Mouse (Mus musculus) cortical plate, adult 2 months (tissue): Measurements from ENCODE around the gene Agbl5. TPM values are rescaled to one million over a fixed set of nuclear protein-coding genes. Genes with fewer than 3 reads are reported as not detected.

ENCODE experiments used
- H3K27ac ChIP-seq: fragments of 200-500 bp; 2 replicates; pipeline ENCODE4 v1.5.1; 2012; ENCODE audit warnings: low read length, control low read depth, inconsistent platforms; ENCODE audit not compliant: insufficient read depth
- H3K4me1 ChIP-seq: fragments of 200-500 bp; 2 replicates; pipeline ENCODE4 v1.6.1; 2011; ENCODE audit warnings: low read length; ENCODE audit not compliant: control insufficient read depth, insufficient read depth
- H3K4me3 ChIP-seq: fragments of 200-500 bp; 2 replicates; pipeline ENCODE4 v1.5.1; 2011; ENCODE audit warnings: mild to moderate bottlenecking, low read length, control low read depth; ENCODE audit not compliant: insufficient read depth
- CTCF ChIP-seq: fragments of 200-500 bp; IDR thresholded peaks from 2 replicates; pipeline ENCODE4 v1.5.1; 2011; ENCODE audit warnings: mild to moderate bottlenecking, control low read depth, low read length; ENCODE audit not compliant: insufficient read depth; ENCODE audit errors: extremely low read depth
- POLR2A ChIP-seq: fragments of 200-500 bp; IDR thresholded peaks from 2 replicates; pipeline ENCODE4 v1.6.1; 2011; ENCODE audit warnings: mild to moderate bottlenecking, low read length, control low read depth; ENCODE audit not compliant: insufficient read depth; ENCODE audit errors: extremely low read depth
- polyA plus RNA-seq: library from polyadenylated mRNA; depleted of rRNA; stranded (reverse); fragments of >200 nt; gene quantifications from 2 replicates; pipeline ENCODE4 v1.2.3, GENCODE M21; 2012

The Agbl5 gene
- polyA plus RNA-seq, 1 experiment: 15.7 TPM

- no peak overlapping the region; the same call in 1 of the 2 replicates for H3K4me3 ChIP-seq
- H3K4me1 ChIP-seq: no peaks in the 10 kb centered on the region
- no peak overlapping the region for H3K27ac ChIP-seq
- TF ChIP-seq CTCF (no peak), POLR2A (no peak)
These were observed 1.8 kb upstream of the Agbl5 start for GRCm38 (mm10) chr5:30886731-30887130.

GRCm38 (mm10) chr5:30887331-30887761 lies 1.1 kb upstream of the Agbl5 start:
- H3K4me1 ChIP-seq: no peaks in the 10 kb centered on the region
- peak overlapping the region; percentile 78 for H3K4me3 ChIP-seq
- peak overlapping the region; percentile 26; the same call in 1 of the 2 replicates for H3K27ac ChIP-seq
- TF ChIP-seq CTCF (no peak), POLR2A (no peak)

GRCm38 (mm10) chr5:30887858-30888336 lies 597 bp upstream of the Agbl5 start:
- TF ChIP-seq POLR2A (no peak), CTCF (no peak)
- Histone ChIP-seq H3K4me3 (peak overlapping the region; percentile 78), H3K4me1 (no peaks in the 10 kb centered on the region), H3K27ac (peak overlapping the region; percentile 26; the same call in 1 of the 2 replicates)

DNA sequence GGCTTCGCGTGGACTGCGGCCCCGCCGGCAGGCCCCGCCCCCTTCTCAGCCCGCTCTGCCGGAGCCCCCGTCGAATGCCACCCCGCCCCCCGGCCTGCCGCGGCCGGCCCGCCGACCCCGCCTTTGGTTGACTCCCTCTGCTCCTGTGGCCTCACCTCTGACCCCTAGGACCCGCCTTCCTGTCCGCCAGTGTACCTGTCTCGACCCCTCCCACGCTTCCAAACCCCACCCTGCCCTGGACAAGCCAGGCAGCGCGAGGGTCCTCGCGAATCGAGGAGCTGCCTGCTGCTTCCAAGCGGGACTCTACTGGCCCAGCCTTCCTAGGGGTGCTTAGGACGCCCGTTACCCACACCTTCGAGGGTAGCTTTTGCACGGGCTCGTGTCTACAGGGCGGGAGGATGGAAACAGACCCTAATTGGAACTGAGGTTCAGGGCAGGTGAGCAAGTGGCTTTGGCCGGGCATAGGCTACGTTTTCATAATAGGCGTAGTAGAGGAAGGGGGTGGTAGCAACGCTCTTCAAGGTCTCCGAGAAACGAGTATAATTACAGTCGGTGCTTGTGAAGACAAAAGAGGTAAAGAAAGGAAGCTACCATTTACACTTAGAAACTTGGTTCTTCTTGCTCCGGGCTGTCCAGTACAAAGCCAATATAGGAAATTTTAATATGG lies 727 bp downstream of the Agbl5 start:
- peak overlapping the region; percentile 78 for H3K4me3 ChIP-seq
- no peaks in the 10 kb centered on the region for H3K4me1 ChIP-seq
- TF ChIP-seq POLR2A: no peak
- TF ChIP-seq CTCF: no peak
- peak overlapping the region; percentile 26 for H3K27ac ChIP-seq

GRCm38 (mm10) chr5:30890375-30890774 lies 1.9 kb downstream of the Agbl5 start:
- TF ChIP-seq CTCF (no peak), POLR2A (no peak)
- no peaks in the 10 kb centered on the region for H3K4me1 ChIP-seq
- H3K4me3 ChIP-seq: no peak overlapping the region
- no peak overlapping the region for H3K27ac ChIP-seq

- H3K27ac ChIP-seq: no peak overlapping the region
- TF ChIP-seq CTCF (no peak), POLR2A (no peak)
- peaks cover 2% of the 10 kb centered on the region; the same call in 1 of the 2 replicates for H3K4me1 ChIP-seq
- no peak overlapping the region for H3K4me3 ChIP-seq
These were observed 13.4 kb downstream of the Agbl5 start for GRCm38 (mm10) chr5:30901860-30902259.

DNA sequence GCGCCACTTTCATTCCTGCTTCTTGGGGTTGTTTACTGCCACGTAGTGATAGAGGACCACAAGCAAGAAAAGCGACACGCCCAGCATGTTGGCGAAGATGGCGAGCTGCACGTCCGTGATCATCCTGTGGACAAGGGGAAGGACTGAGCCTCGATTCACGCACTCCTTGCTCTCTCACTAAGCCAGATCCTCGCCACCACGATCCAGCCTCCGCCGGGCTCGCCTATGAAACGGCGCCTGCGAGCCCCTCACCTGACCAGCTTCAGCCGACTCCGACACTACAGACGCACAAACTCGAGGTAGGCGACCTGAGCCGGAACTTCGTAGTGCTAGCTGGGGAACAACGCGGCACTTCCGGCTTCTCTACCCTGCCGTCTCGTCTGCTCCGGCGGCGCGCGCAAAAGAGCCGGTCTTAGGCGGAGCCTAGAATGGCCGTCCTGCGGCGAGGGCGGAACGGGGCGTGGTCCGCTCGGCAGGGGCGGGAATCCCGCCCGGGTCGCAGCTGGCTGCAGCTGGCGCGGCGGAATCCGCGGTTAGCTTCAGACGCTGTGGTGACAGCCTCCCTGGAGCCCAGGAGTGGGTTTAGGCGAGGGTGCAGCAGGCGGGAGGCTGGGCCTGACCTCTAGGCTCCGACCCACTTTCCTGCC lies 19.0 kb downstream of the Agbl5 start, which contains the start of gene Ost4:
Ost4 (minus strand) TSS at position 376 of the 647 bp plus-strand sequence.
- H3K27ac ChIP-seq: peak within 1 kb of the TSS; percentile 62
- peaks cover 2% of the 10 kb centered on the region; the same call in 1 of the 2 replicates for H3K4me1 ChIP-seq
- H3K4me3 ChIP-seq: peak within 1 kb of the TSS; percentile 67
- peak; percentile 58 for TF ChIP-seq POLR2A
- TF ChIP-seq CTCF: no peak

GRCm38 (mm10) chr5:30908426-30909299 lies 20.2 kb downstream of the Agbl5 start:
- Histone ChIP-seq H3K27ac (no peak overlapping the region), H3K4me3 (peak overlapping the region; percentile 67; the same call in 1 of the 2 replicates), H3K4me1 (peaks cover 2% of the 10 kb centered on the region; the same call in 1 of the 2 replicates)
- no peak for TF ChIP-seq POLR2A
- no peak for TF ChIP-seq CTCF

DNA sequence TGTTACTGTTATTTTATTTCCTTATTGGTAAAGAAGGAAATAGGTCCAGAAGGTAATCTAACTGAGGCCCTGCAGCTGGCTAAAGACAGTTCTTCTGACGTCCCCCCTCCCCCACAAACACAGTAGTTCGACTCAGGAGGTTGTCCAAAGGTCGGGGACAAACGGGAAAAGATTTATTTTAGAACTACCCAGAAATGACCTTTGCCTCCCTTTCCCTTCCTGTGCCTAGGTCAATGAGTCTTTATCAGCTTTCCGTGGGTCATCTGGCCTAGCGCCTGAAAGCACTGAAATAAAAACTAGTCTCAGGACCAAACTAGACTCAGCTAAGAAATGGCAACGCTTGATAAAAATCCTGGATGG lies 20.8 kb downstream of the Agbl5 start:
- Histone ChIP-seq H3K4me3 (no peak overlapping the region), H3K27ac (no peak overlapping the region), H3K4me1 (peaks cover 2% of the 10 kb centered on the region; the same call in 1 of the 2 replicates)
- TF ChIP-seq POLR2A (no peak), CTCF (no peak)
